Mouse (Mus musculus) layer of hippocampus, adult 8-10 months (tissue): ENCODE results near the gene Rps6. TPM values are rescaled to one million over a fixed set of nuclear protein-coding genes. Genes with fewer than 3 reads are reported as not detected.
"Not testable (repeated sequence)": the region's sequence is repeated elsewhere in the genome, so short reads cannot be mapped to it uniquely, and the experiment has no call there.

Experiments used
- DNase-seq, 2 experiments: peaks; one replicate each; pipeline ENCODE4 v3.0.0; 2022; ENCODE audit warnings: low spot score in 2 of 2
- total RNA-seq, 4 experiments: library from RNA; stranded (reverse); gene quantifications; 2 replicates each; pipeline ENCODE4 v1.2.4; 2022

Gene Rps6
- total RNA-seq, 4 experiments from 2014 or later = 398 to 518 (median 456) TPM

GRCm38 (mm10) chr4:86852018-86852417, 5.2 kb downstream of the Rps6 start:
- DNase-seq = no peak

DNA sequence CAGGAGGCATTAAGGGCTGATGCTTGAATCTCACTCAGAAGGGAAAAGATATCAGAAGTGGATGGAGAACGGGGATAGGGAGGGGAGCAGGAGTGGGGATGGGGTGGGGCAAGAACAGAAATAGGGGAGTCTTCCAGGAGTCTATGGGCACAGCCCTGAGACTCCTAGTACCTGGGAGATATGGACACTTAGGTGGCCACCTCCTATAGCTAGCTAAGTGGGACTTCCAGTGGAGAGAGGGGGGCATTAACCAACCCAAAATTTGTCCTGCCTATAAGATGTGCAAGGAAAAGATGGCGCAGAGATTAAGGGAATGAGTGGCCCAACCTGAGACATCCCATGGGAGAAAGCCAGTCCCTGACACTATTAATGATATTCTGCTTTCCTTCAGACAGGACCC, 5.9 kb downstream of the Rps6 start:
- no peak for DNase-seq

- no peak for DNase-seq
Measured at GRCm38 (mm10) chr4:86847246-86847645, 10.0 kb downstream of the Rps6 start.

- no peak for DNase-seq
Measured at GRCm38 (mm10) chr4:86845384-86845783, 11.8 kb downstream of the Rps6 start.

DNA sequence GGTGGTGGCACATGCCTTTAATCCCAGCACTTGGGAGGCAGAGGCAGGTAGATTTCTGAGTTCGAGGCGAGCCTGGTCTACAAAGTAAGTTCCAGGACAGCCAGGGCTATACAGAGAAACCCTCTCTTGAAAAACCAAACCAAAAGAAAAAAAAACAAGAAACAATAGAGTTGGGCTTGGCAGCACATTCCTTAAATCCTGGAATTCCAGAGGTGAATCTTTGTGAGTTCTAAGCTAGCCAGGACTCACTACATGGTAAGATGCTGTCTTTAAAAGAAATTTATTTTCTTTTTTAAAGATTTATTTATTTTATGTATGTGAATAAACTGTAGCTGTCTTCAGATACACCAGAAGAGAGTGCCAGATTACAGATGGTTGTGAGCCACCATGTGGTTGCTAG, 16.1 kb downstream of the Rps6 start:
- not testable (repeated sequence) for DNase-seq

DNA sequence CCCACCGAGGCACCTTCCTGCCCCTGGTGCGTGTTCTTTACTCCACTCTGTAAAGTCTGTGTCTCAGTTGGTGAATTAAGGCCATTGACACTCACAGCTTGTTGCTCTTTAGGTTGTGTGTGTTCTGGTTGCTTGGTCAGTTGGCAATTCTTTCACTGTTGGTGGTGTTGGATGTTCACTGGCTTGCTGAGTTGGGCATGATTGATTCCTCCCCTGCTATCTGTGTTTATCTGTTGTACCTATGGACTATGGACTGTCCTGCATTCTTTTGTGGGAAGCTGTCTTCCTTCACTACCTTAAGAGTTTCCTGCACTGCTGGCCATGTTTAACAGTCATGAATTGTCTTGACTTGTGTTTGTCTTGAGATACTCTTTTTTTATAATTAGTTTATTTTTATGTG, 25.3 kb downstream of the Rps6 start:
- no peak for DNase-seq

- DNase-seq = no peak
Measured at GRCm38 (mm10) chr4:86825143-86825542, 32.1 kb downstream of the Rps6 start.

GRCm38 (mm10) chr4:86823169-86823568, 34.0 kb downstream of the Rps6 start:
- DNase-seq = peak in 1 of 2 experiments; percentile 34

DNA sequence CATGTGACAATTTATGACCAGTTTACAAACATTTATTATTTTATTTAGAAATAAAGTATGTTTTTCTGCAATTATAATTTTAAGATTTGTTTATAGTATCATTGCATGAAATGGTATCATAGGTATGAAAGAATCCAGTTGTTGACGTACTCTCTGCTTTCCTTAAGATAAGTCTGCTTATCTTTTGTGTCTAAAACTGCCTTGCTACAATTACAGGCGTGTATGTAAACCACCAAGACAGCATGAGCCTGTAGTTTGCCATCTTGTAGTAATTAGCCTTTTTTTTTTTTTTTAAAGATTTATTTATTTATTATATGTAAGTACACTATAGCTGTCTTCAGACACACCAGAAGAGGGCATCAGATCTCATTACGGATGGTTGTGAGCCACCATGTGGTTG, 42.4 kb downstream of the Rps6 start:
- DNase-seq = no peak

DNA sequence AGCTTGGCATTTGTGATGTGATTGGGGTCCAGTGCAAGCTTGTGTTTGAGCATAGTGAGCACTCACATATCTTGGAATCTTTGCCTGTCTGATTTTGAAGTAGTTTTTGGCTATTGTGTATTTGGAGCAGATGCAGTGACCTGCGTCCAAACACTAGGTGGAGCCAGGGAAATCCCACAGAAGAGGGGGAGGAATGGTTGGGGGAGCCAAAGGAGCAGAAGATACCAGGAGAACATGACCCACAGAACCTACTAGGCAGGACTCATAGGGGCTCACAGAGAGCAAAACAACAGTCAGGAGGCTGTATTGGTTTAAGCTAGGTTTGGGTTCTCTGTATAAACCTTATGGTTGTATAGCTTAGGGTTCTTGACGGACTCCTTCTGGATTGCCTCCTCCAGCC, 46.6 kb downstream of the Rps6 start:
- DNase-seq = no peak

Other genes starting within 250 kb of the Rps6 start
- 10 to 100 TPM in 2 of 4 experiments, 1 to 10 TPM in 2; 6.9 to 13.7 (median 9.8) TPM for gene Haus6, start 245.4 kb downstream of the Rps6 start, total RNA-seq
- gene Plin2, start 187.4 kb downstream of the Rps6 start, total RNA-seq = 10 to 100 TPM; 17.4 to 28.7 (median 23.2) TPM
- 10 to 100 TPM; 10.4 to 13.0 (median 11.6) TPM for gene Dennd4c, start 108.9 kb downstream of the Rps6 start, total RNA-seq
- gene Acer2, start 17.0 kb upstream of the Rps6 start, total RNA-seq = 1 to 10 TPM; 5.9 to 8.1 (median 7.0) TPM